Mouse (Mus musculus): ENCODE data around the gene Tecr.
"Not testable (repeated sequence)": the region's sequence is repeated elsewhere in the genome, so short reads cannot be mapped to it uniquely, and the experiment has no call there.

Tecr gene

DNA sequence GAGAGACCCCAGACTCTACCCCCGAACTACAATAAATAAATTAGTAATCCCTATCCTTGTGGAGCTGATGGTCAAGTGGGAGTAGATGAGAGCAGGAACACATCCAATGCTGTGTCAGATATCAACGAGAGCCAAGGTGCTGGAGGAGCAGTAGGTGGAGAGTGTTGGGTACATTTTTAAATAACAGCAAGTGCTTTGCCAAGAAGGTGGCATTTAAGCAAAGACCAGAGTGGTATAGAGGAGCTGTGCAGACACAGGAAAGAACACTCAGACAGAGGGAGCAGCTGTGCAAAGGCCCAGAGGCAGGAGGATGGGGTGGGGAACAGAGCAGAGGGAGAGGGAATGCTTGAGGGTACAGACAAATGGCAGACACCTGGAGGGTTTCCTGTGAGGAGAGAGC is 9.3 kb upstream of the Tecr start:
- DNase-seq, result peak; percentile 75

DNA sequence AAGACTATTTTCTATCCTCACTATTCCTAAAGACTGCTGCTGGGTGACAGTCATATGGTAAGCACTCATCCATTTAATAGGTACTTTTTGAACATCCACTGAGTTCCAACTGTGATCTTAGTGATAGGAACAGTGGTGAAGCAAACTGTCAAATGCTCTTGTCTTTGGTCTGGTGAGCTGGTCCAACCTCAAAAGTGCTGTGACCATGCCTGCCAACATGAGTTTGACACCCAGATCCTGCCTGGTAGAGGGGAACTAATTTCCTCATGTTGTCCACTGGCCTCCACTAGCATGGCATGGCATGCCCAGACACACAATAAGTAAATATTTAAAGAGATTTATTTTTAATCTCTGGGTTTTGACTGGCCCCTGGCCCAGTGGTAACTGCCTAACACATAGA is 8.9 kb upstream of the Tecr start:
- DNase-seq, result no peak

DNA sequence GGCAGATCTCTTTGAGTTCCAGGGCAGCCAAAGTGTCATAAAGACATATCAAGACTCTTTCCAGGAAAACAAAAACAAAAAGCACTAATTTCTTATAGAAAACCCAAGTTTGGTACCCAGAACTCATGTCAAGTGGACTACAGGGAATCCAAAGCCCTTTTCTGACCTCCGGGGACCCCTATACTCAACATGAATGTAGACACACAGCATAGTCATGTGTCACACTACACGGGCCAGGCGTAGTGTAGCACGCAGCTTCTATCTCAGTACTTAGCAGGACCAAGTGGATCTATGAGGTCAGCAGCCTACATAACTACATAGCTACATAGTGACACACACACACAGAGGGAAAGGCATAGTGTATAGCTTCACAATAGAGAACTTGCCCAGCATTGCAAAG is 5.9 kb upstream of the Tecr start:
- DNase-seq, result no peak

DNA sequence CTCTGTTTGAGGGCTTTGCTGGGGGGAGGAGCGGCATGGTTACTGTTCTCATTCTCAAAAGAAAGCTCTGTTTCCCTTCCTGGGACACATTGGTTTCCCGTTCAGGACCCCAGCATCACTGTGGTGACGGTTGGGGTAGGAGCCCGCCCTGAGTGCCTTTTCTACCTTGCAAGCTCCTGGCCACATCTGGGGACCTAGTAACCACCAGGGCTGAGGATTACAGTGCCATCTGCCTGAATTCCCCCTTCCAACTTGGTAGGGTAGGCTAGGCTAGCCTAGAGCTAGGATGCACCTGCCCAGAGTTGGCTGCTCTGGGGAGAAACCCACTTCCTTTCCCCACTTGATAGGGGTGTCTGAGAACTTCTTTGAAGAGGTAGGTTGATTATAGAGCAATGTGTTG is 4.2 kb upstream of the Tecr start:
- no peak for DNase-seq

DNA sequence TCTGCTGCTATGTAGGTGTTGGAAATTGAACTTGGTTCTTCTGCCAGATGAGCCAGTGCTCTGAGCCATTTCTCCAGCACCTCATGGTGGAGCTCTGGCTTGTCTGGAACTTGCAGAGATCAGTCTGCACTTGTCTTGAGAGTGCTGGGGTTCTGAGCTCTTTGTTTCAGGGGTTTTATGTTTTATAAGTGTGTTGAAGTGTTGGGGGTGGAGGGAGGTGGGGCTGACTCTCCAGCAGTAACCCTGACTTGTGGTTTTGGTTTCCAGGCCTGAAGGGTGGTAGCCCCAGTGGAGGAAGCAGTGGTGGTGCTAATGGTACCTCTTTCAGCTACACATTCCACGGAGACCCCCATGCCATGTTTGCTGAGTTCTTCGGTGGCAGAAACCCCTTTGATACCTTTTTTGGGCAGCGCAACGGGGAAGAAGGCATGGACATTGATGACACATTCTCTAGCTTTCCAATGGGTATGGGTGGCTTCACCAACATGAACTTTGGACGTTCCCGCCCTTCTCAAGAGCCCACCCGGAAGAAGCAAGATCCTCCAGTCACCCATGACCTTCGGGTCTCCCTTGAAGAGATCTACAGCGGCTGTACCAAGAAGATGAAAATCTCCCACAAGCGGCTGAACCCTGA is 1.9 kb upstream of the Tecr start:
- DNase-seq, result no peak

DNA sequence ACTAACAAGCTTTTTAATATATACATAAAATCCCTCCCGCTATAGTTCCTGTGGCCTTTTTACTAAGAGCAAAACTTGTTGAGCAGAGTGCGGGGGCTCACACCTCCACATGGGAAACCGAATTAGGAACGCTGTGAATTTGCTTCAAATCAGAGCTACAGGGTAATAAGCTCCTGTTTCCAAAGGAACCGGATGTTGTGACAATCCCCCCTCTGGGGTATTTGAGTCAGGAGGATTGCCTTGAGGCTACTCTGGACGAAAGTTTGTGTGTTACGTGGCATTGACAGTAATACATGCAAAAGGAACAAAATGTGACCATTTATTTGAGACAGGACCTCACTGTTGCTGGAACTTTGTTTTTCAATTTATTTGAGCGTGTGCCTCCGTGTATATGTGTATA is 1.3 kb upstream of the Tecr start:
- no peak for DNase-seq

DNA sequence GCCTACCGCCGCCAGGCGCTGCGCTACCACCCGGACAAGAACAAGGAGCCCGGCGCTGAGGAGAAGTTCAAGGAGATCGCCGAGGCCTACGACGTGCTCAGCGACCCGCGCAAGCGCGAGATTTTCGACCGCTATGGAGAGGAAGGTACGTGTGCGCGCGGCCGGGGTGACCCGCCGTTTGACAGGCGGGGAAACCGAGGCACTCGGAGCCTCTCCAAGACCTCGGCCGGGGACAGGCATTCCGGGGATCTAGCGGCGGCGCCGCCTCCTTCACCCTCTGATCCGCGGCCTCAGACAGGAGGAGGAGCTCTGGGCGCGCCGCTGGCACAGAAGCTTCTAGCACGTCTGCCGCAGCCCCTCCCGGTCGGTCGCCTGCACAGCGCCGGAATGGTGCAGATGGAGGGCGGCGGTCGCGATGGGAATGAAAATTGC is 643 bp upstream of the Tecr start:
- peak; percentile 86 for DNase-seq

DNA sequence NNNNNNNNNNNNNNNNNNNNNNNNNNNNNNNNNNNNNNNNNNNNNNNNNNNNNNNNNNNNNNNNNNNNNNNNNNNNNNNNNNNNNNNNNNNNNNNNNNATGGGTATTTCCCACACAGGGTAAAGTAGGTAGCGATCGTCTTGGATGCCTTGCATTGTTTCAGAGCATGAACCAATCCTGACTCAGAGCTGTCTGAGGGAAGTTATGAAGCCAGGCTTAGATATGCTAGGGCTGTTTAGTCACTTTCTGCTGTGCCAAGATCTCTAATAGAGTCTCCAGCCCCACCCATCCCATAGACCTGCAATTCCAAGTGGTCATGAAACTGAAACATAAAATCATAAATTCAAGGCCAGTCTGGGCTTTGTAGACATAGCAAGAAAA is 5.1 kb downstream of the Tecr start:
- no peak for DNase-seq

DNA sequence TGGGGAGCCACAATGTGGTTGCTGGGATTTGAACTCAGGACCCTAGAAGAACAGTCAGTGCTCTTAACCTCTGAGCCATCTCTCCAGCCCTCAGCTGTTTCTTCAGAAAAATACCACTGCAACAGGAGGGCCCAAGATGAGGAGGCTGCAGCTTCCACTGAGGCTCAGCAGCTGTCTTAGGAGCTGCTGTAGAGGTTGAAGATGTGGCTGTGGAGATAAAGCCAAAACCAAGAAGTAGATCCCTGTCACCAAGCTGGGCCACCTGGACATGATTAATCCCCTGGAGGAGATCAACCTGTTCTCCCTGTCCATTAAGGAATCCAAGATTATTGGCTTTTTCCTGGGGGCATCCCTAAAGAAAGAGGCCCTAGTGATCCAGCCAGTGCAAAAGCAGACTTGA is 8.0 kb downstream of the Tecr start:
- DNase-seq, result no peak

DNA sequence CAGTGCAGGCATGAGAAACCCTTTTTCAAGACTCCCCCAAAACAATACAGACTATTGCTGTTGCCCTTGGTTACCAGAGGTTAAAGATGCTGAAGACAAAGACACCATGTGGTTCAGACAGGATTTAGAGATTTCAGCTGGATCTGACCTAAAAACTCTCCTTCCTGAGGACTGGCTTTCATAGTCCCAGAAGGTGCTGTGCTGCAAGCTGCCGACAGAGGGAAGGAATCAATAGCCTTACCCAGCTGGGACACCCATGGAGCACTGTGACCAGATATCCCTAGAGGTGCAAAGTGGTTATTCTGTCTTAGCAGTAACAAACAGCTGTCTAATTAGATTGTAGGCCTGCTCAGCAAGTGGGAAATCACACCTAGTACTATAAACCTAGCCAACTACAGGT is 9.6 kb downstream of the Tecr start:
- DNase-seq, result no peak

DNA sequence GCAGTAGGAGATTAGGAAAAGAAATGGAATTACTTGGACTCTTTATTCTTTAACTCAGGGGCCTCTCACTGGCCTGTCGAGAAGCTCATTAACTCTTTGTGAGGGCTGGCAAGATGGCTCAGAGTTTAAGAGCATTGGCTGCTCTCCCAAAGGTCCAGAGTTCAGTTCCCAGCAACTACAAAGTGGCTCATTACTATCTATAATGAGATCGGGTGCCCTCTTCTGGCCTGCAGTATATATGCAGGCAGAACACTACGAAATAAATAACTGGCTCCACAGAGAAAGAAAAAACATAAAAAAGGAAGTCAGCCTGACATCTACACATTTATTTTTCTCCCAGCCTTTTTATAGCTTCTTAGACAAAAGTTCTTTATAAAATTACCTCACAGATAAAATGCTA is 11.4 kb downstream of the Tecr start:
- no peak for DNase-seq

DNA sequence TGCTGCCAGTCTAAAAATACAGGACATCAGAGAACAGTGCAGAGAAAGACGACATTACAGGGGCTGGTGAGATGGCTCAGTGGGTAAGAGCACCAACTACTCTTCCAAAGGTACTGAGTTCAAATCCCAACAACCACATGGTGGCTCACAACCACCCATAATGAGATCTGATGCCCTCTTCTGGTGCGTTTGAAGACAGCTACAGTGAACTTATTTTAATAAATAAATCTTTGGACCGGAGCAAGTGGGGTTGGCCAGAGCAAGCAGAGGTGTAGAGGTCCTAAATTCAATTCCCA is 12.8 kb downstream of the Tecr start:
- not testable (repeated sequence) for DNase-seq

DNA sequence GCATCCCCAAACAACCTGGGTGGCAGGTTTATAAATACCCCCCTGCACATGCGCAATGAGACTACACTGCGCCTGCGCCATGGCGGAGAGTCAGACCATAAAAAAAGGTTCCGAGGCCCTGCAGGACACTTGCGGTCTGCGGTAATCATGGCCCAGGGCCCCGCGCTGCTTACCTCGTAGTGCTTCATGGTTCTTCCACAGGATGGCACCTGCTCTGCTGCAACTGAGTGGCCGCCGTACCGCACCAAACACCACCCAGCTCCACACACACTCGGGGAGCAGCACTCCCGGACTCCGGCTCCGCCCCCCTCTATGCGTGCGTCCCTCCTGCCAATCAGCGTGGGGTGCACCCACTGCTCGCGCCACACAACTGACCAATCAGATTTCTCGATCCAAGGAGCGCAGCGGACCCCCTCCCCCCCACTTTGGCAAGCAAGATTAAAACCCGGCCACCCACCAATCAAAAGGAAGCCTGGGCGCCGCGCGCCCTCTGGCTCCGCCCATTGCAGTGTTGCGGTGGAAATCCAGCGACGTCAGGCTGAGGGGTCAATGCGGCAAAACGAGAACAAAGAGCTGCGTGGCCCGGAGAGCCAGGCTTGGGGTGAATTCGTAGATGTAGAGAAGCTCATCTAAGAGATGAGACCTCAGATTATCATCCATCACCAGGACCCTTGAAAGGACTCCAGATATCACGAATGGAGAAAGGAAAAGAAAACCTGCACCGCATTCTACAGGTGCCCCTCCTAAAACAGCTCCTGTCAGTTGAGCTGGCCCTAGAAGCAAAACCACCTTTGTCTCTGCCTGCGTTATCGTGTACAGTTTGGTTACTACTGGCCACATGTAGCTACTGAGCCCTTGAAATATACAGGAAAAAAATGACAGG is 13.4 kb downstream of the Tecr start:
- DNase-seq, result peak; percentile 98

DNA sequence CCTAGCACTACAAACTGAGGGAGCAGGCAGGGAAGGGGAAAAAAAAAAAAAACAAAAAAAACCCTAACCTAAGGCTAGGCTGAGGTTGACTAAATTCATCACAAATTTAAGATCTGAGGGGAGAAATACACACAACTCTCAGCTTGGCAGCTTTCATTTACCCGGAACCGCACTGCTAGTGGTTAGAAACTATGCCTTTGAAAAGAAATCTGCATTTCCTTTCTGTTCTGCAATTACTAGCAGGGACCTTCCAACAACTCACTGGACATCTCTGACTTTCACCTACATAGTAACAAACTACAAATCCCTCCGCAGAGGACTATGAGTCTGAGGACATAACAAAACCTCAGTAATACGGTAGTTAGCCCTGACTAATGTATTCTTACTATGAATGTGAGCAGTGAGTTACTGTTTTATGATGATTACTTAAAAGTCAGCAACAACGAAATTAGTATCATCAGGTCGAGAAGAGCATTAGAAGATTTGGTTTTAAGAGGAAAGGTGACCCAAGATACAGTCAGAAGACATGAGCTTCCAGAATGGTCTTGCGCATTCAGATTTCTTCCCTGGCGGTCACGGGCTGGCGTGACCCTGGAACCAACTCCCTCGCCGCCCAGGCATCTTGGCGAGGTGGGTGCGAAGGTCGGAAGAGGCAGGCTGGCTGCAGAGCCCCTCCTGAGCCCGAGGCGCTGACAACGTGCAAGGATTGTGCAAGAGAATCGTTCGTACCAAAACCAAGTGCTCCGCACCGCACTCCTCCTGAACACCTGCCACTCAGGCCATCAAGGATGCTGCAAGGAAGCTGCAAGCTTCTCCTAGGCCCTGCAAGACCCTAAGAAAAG is 14.2 kb downstream of the Tecr start:
- no peak for DNase-seq

DNA sequence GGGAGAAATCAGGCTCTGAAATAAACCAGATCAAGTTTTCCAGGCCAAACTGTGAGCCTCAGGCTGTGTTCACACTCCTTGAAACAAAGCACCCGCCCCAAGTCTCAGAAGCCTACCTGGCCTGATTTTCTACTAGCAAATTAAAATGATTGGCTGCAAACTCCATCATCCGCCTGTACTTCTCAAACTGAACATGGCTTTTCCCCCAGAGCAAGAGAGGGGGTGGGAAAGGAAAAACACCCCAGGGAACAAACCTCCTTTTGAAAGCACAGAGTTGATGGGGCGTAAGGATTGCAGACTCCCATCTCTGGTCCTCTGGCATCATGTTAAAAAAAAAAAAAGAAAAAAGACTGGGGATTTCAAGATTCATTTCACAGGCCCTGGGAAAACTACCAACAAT is 15.1 kb downstream of the Tecr start:
- DNase-seq, result no peak

DNA sequence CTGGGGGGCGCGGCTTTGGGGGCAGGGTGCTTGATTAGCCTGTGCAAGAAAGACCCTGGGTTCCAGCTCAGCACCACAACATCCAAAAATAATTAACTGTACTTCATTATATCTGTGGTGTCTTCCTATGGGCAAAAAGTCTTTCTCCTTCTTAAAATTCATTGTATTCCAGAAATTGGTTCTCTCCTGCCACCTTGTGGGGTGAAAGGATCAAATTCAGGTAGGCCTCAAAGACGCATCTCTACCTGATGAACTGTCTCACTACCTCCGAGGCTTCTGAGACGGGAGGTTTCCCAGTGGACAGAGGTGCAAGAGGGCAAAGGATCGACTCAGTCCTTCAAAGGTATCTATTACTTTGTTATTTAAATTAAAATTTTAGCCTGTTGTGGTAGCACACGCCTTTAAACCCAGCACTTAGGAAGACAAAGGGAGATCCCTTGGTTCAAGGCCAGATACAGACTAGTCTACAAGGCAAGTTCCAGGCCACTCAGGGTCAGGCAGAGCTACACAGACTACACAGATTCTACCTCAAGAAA is 17.2 kb downstream of the Tecr start:
- no peak for DNase-seq

DNA sequence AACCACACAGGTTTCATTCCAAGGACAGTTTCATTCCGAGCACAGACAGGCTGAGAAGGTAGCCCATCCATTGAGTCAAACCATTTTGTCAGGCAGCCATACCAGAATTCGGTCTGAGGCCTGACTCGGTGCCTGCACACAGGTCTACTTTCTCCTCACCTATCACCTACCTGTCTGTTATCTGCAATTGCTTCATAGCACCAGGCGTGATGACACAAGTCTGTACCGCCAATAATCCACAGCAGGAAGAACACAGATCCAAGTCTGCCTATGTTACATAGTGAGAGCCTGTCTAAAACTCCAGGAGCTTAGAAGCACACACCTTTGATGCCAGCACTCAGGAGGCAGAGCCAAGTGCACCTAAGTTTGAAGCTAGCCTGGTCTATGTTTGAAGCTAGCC is 18.9 kb downstream of the Tecr start:
- DNase-seq, result no peak

DNA sequence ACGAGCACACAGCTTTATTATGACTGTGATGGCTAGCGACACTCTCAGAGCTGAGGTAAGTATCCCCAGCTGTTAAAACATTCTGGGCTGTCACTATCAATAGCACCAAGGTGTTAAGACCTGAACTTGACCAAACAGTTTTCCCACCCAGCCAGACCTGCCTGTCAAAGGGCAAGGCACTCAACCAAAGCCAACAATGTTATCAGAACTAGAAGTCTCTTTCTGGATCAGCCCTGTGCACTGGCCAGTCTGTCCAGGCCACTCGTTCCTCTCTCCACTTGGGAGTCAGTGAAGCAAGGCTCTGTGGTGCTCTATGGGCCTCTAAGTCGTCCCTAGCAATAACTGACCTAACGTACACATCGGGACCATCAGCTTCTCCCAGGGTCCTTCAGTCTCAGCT is 20.1 kb downstream of the Tecr start:
- DNase-seq, result no peak

DNA sequence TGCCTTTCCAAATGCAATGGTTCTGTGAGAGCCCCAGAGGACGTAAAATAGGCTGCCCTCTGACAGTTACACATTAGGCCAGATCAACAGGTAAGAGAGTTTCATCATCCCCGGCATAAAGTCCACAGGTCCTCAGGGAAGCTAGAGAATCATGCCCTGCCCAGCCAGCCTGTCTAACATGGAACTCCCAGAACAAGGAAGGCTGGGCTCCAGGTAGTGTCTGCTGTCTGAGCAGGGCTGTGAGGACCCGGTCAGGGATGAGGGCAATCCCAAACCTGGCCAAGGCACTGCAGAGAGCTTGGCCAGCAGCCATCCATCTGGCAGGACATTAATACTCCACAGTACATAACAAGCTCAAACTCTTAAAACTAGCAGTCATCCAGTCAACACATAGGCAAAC is 22.4 kb downstream of the Tecr start:
- DNase-seq, result no peak

DNA sequence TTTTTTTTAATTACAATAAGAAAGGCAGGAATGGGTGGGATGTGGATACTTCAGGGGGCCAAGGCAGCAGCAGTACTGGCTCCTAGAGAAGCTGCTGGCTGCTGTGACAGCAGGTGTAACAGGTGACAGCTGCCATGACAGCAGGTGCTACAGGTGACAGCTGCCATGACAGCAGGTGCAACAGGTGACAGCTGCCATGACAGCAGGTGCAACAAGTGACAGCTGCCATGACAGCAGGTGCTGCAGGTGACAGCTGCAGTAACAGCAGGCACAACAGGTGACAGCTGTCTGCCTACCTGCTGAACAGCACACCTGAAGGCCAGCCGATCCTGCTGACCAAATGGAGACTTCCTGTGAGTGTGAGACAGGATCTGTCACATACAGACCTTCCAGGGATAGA is 23.0 kb downstream of the Tecr start:
- no peak for DNase-seq

DNA sequence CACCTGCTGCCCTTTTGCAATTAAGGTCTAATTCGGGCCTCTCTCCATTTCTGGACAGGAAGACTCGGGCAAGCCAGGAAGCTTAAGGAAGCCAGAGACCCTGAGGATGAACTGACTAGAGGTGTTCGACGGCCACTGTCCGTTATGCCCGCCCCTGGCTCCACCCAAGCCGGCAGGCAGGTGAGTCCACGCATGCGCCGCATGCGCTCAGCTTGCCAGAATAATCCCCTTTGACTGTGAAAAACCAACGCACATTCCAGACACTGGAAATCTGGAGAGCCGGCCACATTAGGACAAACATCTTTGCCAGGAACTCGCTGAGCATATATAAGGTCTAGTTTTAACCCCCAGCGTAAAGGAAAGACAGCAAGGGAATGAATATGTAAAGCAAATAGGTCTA is 24.5 kb downstream of the Tecr start:
- no peak for DNase-seq

DNA sequence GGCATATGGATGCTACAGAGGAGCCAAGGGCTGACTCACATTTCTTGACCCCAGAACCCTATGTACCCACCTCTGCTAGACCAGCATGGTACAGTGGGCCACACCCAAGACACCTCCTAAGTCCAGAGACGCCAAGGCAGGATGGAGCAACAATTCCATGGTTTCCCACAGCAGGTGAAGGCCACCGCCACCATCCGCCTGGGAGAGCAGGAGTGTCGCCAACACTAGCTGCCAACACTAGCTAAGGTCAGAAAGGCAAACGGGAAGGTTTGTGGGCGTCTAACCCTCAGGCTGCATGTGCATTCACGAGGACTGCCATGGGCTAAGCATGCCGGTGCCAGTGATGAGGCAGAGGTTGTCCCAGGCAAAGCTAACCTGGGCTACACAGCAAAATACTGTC is 25.5 kb downstream of the Tecr start:
- no peak for DNase-seq

DNA sequence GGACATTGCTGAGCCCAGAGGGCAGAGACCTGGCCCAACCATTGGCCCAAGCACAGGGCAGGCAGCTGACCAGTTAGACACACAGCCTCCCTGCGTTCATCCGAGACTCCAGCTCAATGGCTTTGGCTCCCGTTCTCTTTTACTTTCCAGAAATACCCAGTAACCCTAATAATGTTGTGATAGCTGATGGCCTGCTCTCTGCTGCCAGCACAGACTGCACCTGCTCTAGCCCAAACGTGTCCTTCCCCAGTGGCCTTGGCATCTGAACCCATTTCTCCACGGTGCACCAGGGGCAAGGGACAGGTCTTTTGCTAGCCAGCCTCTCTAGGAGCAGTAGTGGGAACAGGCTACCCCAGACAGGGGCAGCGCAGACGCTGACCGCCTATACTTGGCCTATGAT is 26.9 kb downstream of the Tecr start:
- no peak for DNase-seq

DNA sequence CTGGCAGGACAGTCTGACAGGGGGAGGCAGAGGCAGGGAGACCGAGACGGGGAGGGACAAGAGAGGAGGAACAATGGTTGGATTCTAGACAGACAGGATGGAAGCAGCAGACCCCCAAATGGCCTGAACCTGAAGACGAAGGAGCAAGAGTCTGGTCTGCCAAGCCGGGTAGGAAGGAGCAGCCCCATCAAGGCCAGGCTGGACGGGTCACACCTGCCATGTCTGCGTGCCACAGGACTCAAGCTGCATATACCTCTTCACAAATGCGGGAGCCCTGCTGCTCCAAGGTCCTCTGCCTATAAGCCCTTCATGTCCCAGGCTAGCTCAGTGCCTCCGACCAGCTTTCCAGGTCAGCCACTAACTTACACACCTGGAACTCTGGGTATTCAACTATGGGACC is 28.1 kb downstream of the Tecr start:
- DNase-seq, result no peak
